Mouse (Mus musculus): ENCODE measurements around the gene Nadk.

The Nadk gene

DNA sequence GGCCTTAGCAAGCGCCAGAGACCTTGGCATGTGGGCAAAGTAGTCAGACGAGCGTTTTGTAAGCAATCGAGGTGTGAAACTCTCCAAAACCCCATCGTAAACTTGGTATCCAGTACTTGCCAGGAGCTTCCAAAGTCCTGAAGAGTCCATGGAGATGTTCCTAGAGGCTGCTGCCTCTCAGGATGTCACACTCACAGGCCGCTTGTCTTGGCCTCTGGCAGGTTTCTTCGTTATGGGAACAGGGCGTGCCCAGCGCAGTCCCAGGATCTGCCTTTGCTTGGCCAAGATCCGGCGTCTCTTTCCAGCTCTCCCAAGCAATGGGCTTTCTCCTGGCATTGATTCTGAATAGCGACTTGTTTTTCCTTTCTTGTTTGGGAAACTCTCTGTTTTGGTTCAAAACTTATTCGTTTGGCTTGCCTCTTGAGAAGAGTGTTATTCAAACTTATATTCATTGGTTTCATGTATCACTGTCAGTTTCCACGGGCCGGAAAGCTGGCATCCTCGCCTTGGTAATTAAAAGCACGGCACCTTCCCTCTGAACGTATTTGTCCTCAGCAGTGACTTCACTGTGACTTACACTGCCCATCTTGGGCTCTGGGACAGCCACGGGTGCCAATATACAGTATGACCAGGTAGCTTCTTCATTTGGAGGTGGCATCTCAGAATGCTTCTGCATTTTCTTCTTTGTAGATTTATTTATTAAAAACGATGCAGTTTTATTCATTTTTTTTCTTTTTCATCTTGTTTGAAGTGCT lies 2.3 kb downstream of the Nadk start:
- ChIA-PET POLR2A (interaction anchor here (0.6 to 3.2 kb wide), 16 partner anchors 8 to 187 kb away, joined by 3 to 15 read pairs (median 3); partner anchors contain the start of gene Mib2 (in 1 of the 4)), CTCF (interaction anchor here in 3 of 4 experiments (0.7 to 1.5 kb wide), 4 partner anchors 34 to 91 kb away, joined by 3 to 9 read pairs (median 4); no protein-coding TSS in a partner anchor)

- ChIA-PET CTCF (interaction anchor here in 1 of 4 experiments (0.5 kb wide), 1 partner anchor 620 kb away, joined by 6 read pairs; no protein-coding TSS in a partner anchor), POLR2A (interaction anchor here in 3 of 4 experiments (0.6 to 1.5 kb wide), 7 partner anchors 9 to 236 kb away, joined by 3 to 9 read pairs (median 3); partner anchors contain the start of genes Mrpl20 (in 1 of the 3) and Prkcz (in 1 of the 3))
Measured at GRCm38 (mm10) chr4:155566555-155566954, 4.4 kb downstream of the Nadk start.

DNA sequence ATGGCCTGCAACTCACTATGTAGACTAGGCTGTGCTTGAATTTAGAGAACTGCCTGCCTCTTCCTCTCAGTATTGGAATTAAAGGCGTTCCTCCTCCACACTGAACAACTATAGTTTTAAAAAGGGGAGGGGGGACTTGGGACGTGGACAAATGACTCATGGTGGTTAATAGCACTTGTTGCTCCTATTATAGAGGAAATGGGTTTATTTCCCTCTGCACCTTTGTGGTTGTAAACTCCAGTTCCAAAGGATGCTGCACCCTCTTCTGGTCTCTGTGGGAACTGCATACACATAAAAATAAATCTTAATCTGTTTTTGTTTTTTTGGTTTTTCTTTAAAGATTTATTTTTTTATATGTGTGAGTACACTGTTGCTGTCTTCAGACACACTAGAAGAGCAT lies 6.0 kb downstream of the Nadk start:
- ChIA-PET POLR2A (no interaction called here), CTCF (no interaction called here)

GRCm38 (mm10) chr4:155568632-155569370 lies 6.6 kb downstream of the Nadk start:
- POLR2A ChIA-PET: no interaction called here
- CTCF ChIA-PET: no interaction called here

GRCm38 (mm10) chr4:155569818-155570217 lies 7.6 kb downstream of the Nadk start:
- POLR2A ChIA-PET: interaction anchor here in 2 of 4 experiments (0.6 to 1.4 kb wide), 6 partner anchors 10 to 211 kb away, joined by 3 to 5 read pairs (median 3); partner anchors contain the start of genes Mib2 (in 1 of the 2) and Slc35e2 (in 1 of the 2)
- CTCF ChIA-PET: interaction anchor here in 2 of 4 experiments (0.5 to 3.1 kb wide), 3 partner anchors 10 to 78 kb away, joined by 3 to 11 read pairs (median 3); no protein-coding TSS in a partner anchor

GRCm38 (mm10) chr4:155570315-155570714 lies 8.1 kb downstream of the Nadk start:
- POLR2A ChIA-PET: interaction anchor here in 2 of 4 experiments (0.6 to 1.5 kb wide), 12 partner anchors 7 to 283 kb away, joined by 3 to 5 read pairs (median 3); partner anchors contain the start of genes Mib2 (in 1 of the 2) and Slc35e2 (in 1 of the 2)
- CTCF ChIA-PET: interaction anchor here in 3 of 4 experiments (0.7 to 3.1 kb wide), 4 partner anchors 10 to 151 kb away, joined by 3 to 13 read pairs (median 7); no protein-coding TSS in a partner anchor

DNA sequence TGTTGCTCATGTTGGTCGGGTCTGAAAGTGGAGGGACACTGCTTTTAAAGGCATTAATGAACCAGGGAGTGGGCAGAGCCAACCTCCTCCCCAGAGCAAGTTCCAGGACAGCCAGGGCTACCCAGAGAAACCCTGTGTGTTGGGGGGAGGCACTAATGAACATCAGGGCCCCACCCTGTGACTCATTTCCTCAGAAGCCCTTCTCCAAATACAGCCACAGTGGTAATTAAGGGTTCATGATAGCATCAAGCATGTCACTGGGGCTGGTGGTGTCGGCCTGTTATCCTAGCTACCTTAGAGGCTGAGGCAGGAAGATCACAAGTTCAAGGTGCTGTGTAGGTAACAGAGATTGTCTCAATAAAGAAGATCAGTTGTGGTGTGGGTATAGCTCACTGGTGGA lies 9.3 kb downstream of the Nadk start:
- ChIA-PET POLR2A (interaction anchor here in 3 of 4 experiments (0.7 to 1.7 kb wide), 11 partner anchors 8 to 349 kb away, joined by 3 to 6 read pairs (median 3); partner anchors contain the start of genes Ski (in 1 of the 3) and Slc35e2 (in 1 of the 3)), CTCF (interaction anchor here in 2 of 4 experiments (1.3 to 3.1 kb wide), 4 partner anchors 9 to 150 kb away, joined by 4 to 13 read pairs (median 8); no protein-coding TSS in a partner anchor)

DNA sequence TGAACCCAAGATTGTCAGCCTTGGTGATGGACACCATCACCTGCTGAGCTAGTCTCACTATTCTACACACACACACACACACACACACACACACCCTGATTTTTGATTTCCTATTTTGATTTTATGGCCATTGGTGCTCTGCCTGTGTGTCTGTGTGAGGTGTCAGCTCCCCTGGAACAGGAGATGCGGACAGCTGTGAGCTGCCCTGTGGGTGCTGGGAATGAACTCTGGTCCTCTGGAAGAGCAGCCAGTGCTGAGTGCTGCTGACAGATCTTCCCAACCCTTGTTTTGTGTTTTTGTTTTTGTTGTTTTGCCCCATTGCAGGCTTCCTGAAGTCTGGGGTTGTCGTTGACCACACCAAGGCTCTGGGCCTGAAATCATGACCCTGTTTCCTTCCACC lies 11.0 kb downstream of the Nadk start:
- CTCF ChIA-PET: interaction anchor here in 3 of 4 experiments (0.5 to 0.9 kb wide), 5 partner anchors 58 to 529 kb away, joined by 3 to 4 read pairs (median 4); no protein-coding TSS in a partner anchor

DNA sequence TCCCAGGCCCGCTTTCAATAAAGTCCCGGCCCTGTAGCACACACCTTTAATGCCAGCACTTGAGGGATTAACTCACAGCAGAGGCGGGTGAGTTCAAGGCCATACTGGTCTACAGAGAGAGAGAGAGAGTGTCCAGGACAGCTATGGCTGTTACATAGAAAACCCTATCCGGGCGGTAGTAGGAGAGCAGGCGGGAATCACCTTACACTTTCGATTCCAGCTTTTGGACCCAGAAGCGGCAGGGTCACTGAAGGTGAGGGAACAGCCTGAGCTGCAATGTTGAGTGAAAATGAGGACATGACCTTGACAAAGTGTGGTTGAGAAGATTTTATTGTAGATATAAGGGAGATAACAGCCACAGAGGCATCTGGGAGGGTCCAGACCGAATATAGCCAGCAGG lies 11.7 kb downstream of the Nadk start:
- ChIA-PET CTCF (interaction anchor here in 2 of 4 experiments (0.6 to 0.8 kb wide), 2 partner anchors 59 to 528 kb away, joined by 3 to 4 read pairs; no protein-coding TSS in a partner anchor), POLR2A (interaction anchor here in 2 of 4 experiments (1.1 to 2.2 kb wide), 5 partner anchors 11 to 50 kb away, joined by 3 to 6 read pairs (median 4); partner anchors contain the start of gene Nadk (in 1 of the 2))

More for the DNA sequence above, 11.0 kb downstream of the Nadk start:
- POLR2A ChIA-PET: interaction anchor here in 3 of 4 experiments (0.5 to 1.7 kb wide), 9 partner anchors 10 to 202 kb away, joined by 3 to 6 read pairs (median 4); partner anchors contain the start of genes Nadk (in 1 of the 3) and Vwa1 (in 1 of the 3)

GRCm38 (mm10) chr4:155574931-155575330 lies 12.8 kb downstream of the Nadk start:
- CTCF ChIA-PET: interaction anchor here in 3 of 4 experiments (0.6 to 2.3 kb wide), 3 partner anchors 94 to 671 kb away, joined by 3 to 8 read pairs (median 5); no protein-coding TSS in a partner anchor
- POLR2A ChIA-PET: interaction anchor here in 3 of 4 experiments (0.8 to 3.0 kb wide), 12 partner anchors 8 to 130 kb away, joined by 3 to 15 read pairs (median 4); partner anchors contain the start of gene Slc35e2 (in 1 of the 3)

GRCm38 (mm10) chr4:155575521-155575920 lies 13.3 kb downstream of the Nadk start:
- POLR2A ChIA-PET: interaction anchor here in 3 of 4 experiments (0.6 to 3.0 kb wide), 16 partner anchors 8 to 535 kb away, joined by 3 to 15 read pairs (median 4); partner anchors contain the start of genes 9430015G10Rik (in 1 of the 3) and Slc35e2 (in 1 of the 3)
- CTCF ChIA-PET: interaction anchor here in 3 of 4 experiments (0.6 to 2.3 kb wide), 3 partner anchors 59 to 94 kb away, joined by 5 to 12 read pairs (median 8); no protein-coding TSS in a partner anchor

- CTCF ChIA-PET: interaction anchor here in 2 of 4 experiments (0.5 to 1.2 kb wide), 3 partner anchors 96 to 227 kb away, joined by 3 to 5 read pairs (median 3); no protein-coding TSS in a partner anchor
- POLR2A ChIA-PET: interaction anchor here in 3 of 4 experiments (0.5 to 3.0 kb wide), 13 partner anchors 10 to 137 kb away, joined by 3 to 15 read pairs (median 3); no protein-coding TSS in a partner anchor
Measured at GRCm38 (mm10) chr4:155577132-155577531, 15.0 kb downstream of the Nadk start.

DNA sequence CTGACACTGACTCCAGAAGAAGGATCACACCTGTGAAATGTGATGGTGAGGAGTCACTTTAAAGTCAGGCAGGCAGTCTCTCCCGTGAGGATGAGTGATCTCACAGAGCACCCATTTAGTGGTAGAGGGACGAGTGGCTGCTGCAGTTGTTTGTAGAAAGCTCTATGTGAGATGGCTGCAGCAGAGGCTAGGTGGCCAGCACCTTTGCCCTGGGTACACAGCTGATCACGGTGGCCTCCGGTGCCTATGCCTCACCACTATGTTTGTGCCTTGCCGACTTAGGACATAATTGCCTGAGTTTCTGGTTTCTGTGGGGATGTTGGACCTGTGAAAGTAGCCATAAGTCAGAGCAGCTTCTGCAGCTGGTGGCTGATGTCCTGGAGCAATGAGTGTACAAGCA lies 15.6 kb downstream of the Nadk start:
- POLR2A ChIA-PET: interaction anchor here in 3 of 4 experiments (0.5 to 2.0 kb wide), 8 partner anchors 11 to 137 kb away, joined by 3 to 4 read pairs (median 3); no protein-coding TSS in a partner anchor
- CTCF ChIA-PET: interaction anchor here in 3 of 4 experiments (0.5 to 1.2 kb wide), 4 partner anchors 29 to 227 kb away, joined by 3 to 5 read pairs (median 4); no protein-coding TSS in a partner anchor

GRCm38 (mm10) chr4:155578336-155579125 lies 16.4 kb downstream of the Nadk start:
- ChIA-PET POLR2A (interaction anchor here in 2 of 4 experiments (0.8 to 1.6 kb wide), 3 partner anchors 23 to 96 kb away, joined by 3 to 4 read pairs (median 3); no protein-coding TSS in a partner anchor), CTCF (interaction anchor here in 2 of 4 experiments (0.6 to 2.0 kb wide), 4 partner anchors 18 to 96 kb away, joined by 3 to 10 read pairs (median 4); no protein-coding TSS in a partner anchor)

DNA sequence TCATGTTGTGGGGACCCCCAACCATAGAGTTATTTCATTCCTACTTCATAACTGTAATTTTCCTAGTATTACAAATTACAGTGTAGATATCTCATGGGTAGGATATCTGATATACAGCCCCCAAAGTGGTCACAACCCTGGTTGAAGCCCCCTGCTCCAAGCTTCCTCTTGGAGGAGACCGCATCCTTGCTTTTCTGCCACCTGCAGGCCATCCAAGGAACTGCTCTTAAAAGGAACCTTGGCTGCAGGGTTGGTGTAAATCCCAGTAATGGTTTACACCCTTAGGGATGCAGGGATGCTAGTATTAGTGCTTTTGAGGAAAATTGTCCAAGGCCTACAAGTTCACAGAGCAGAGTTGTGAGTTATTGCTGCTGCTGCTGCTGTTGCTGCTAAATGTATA lies 18.2 kb downstream of the Nadk start:
- POLR2A ChIA-PET: interaction anchor here in 2 of 4 experiments (0.6 to 1.8 kb wide), 8 partner anchors 9 to 154 kb away, joined by 3 to 5 read pairs (median 3); no protein-coding TSS in a partner anchor

GRCm38 (mm10) chr4:155582279-155582905 lies 20.2 kb downstream of the Nadk start:
- CTCF ChIA-PET: interaction anchor here in 1 of 4 experiments (0.7 to 1.1 kb wide), 3 partner anchors 12 to 101 kb away, joined by 3 read pairs; no protein-coding TSS in a partner anchor
- POLR2A ChIA-PET: interaction anchor here in 2 of 4 experiments (1.2 to 1.5 kb wide), 2 partner anchors 8 to 19 kb away, joined by 3 to 5 read pairs; partner anchors contain the start of gene Slc35e2 (in 1 of the 2)

More for the DNA sequence above, 18.2 kb downstream of the Nadk start:
- CTCF ChIA-PET: interaction anchor here (0.5 to 2.0 kb wide), 19 partner anchors 9 to 211 kb away, joined by 3 to 11 read pairs (median 4); partner anchors contain the start of gene Mib2 (in 1 of the 4)
